In genomic region chr13:35798645-35799044, GRCm38 (mm10) we compare ENCODE assay signal across 9 mouse cellular contexts.
DNase-seq lines count a peak whose midpoint lies in the region; ATAC-seq and TF ChIP-seq lines count a peak whose summit lies in the region.
"Had no signal": no experiment of that assay in that cellular context is flagged by ENCODE, and none has a peak within 500 bp of the region (broad histone marks: within the 10 kb centered on the region; RNA-seq: fewer than 3 reads in every experiment).

No protein-coding gene starts in this region.

- H3K27ac ChIP-seq in heart, embryonic 11.5 days (ENCODE audit: low read depth, low read length) = no peak overlapping the region
- H3K27ac ChIP-seq in cortical plate, adult 2 months (ENCODE audit: insufficient read depth, low read length) = no peak overlapping the region
- H3K27ac ChIP-seq: neural tube, embryonic 12.5 days had no signal

- H3K9me3 ChIP-seq in heart, embryonic 11.5 days (replicated peaks; ENCODE audit: control insufficient read depth, low read length) = no peaks in the 10 kb centered on the region; the same call in 1 of the 2 replicates
- H3K9me3 ChIP-seq: neural tube, embryonic 12.5 days had no signal

- H3K9ac ChIP-seq in heart, embryonic 11.5 days (ENCODE audit: low read depth, low read length) = no peak overlapping the region
- H3K9ac ChIP-seq: neural tube, embryonic 12.5 days had no signal

- H3K4me2 ChIP-seq in heart, embryonic 11.5 days = no peak overlapping the region
- H3K4me2 ChIP-seq: neural tube, embryonic 12.5 days had no signal

- no peak overlapping the region for H3K4me3 ChIP-seq in heart, embryonic 11.5 days (ENCODE audit: low read depth, low read length)
- no peak overlapping the region for H3K4me3 ChIP-seq in cortical plate, adult 2 months (ENCODE audit: insufficient read depth, low read length)
- H3K4me3 ChIP-seq: neural tube, embryonic 12.5 days had no signal

- peaks cover 57% of the 10 kb centered on the region for H3K4me1 ChIP-seq in heart, embryonic 11.5 days (ENCODE audit: control insufficient read depth, insufficient read depth, low read length)
- 0 out of 2 replicates have a peak, but pooled peaks cover 4% of the 10 kb centered on the region for H3K4me1 ChIP-seq in cortical plate, adult 2 months (ENCODE audit: control insufficient read depth, insufficient read depth, low read length)

- peak; percentile 48 for TF ChIP-seq CTCF in cortical plate, adult 2 months (IDR thresholded peaks at IDR 0.05; ENCODE audit: extremely low read depth, insufficient read depth, low read length)

- no peaks in the 10 kb centered on the region for H3K36me3 ChIP-seq in heart, embryonic 11.5 days (ENCODE audit: control insufficient read depth, insufficient read depth, low read length)
- H3K36me3 ChIP-seq: neural tube, embryonic 12.5 days had no signal

- TF ChIP-seq POLR2A in cortical plate, adult 2 months (IDR thresholded peaks at IDR 0.05; ENCODE audit: extremely low read depth, insufficient read depth, low read length) = no peak

- ATAC-seq in heart, embryonic 11.5 days (replicated peaks; ENCODE audit: insufficient number of reproducible peaks, low FRiP score, low TSS enrichment) = no peak
- ATAC-seq in monocyte, adult 5-6 weeks (replicated peaks; ENCODE audit: insufficient number of reproducible peaks, low FRiP score, low TSS enrichment, poor library complexity, severe bottlenecking) = no peak

- no peaks in the 10 kb centered on the region for H3K27me3 ChIP-seq in heart, embryonic 11.5 days (ENCODE audit: control insufficient read depth, insufficient read depth, low read length)
- H3K27me3 ChIP-seq: neural tube, embryonic 12.5 days had no signal

- WGBS in heart, embryonic 11.5 days (ENCODE audit: insufficient replicate concordance) = 47% methylated on average over 9 of the region's 9 CpGs

- peak; percentile 21 for DNase-seq in heart, adult 8-10 months (ENCODE audit: low spot score)
- DNase-seq in urinary bladder, postnatal 14 days (ENCODE audit: low spot score) = peak; percentile 55
- no peak for DNase-seq in urinary bladder, adult 2 months (ENCODE audit: low spot score)
- DNase-seq in layer of hippocampus, postnatal 36 days = peak; percentile 19 to 30
- DNase-seq in right cerebral cortex, postnatal 14 days = peak; percentile 70
